Mouse (Mus musculus) cerebellum, postnatal 25 days (tissue): ENCODE data around the gene Hdgfl2.
A peak's percentile ranks its signal among the peaks of the same experiment; 100 is the strongest.
"Not testable (repeated sequence)": the region's sequence is repeated elsewhere in the genome, so short reads cannot be mapped to it uniquely, and the experiment has no call there.

Source experiments
- DNase-seq, 2 experiments: peaks; one replicate each; pipeline ENCODE4 v3.0.0; 2021; ENCODE audit warnings: mixed read lengths in 2 of 2

Gene Hdgfl2

GRCm38 (mm10) chr17:56062081-56062480, 17.4 kb upstream of the Hdgfl2 start:
- DNase-seq, result no peak

GRCm38 (mm10) chr17:56065715-56066114, 13.7 kb upstream of the Hdgfl2 start:
- DNase-seq, result not testable (repeated sequence)

GRCm38 (mm10) chr17:56066451-56066850, 13.0 kb upstream of the Hdgfl2 start:
- DNase-seq, result no peak

- DNase-seq, result no peak
These were observed 10.4 kb upstream of the Hdgfl2 start for GRCm38 (mm10) chr17:56069066-56069465.

- no peak for DNase-seq
These were observed 8.3 kb upstream of the Hdgfl2 start for GRCm38 (mm10) chr17:56071126-56071525.

GRCm38 (mm10) chr17:56072243-56072642, 7.2 kb upstream of the Hdgfl2 start:
- no peak for DNase-seq

GRCm38 (mm10) chr17:56074097-56074826, 5.2 kb upstream of the Hdgfl2 start:
- peak in 1 of 2 experiments; percentile 84 for DNase-seq

GRCm38 (mm10) chr17:56074827-56075208, 4.6 kb upstream of the Hdgfl2 start, which contains the start of gene Ubxn6:
Gene Ubxn6 (minus strand): TSS chr17:56075028.
- peak; percentile 97 to 99 for DNase-seq

- DNase-seq, result no peak
These were observed 1.9 kb upstream of the Hdgfl2 start for GRCm38 (mm10) chr17:56077523-56077922.

GRCm38 (mm10) chr17:56078361-56078760, 1.1 kb upstream of the Hdgfl2 start:
- peak in 1 of 2 experiments; percentile 38 for DNase-seq

GRCm38 (mm10) chr17:56079921-56080320, 487 bp downstream of the Hdgfl2 start:
- DNase-seq, result peak in 1 of 2 experiments; percentile 29

- peak in 1 of 2 experiments; percentile 52 for DNase-seq
These were observed 1.5 kb downstream of the Hdgfl2 start for GRCm38 (mm10) chr17:56080781-56081585.

- DNase-seq, result no peak
These were observed 12.9 kb downstream of the Hdgfl2 start for GRCm38 (mm10) chr17:56092312-56092711.

GRCm38 (mm10) chr17:56092794-56093193, 13.4 kb downstream of the Hdgfl2 start:
- DNase-seq, result no peak

- no peak for DNase-seq
These were observed 17.4 kb downstream of the Hdgfl2 start for GRCm38 (mm10) chr17:56096883-56097282.

- no peak for DNase-seq
These were observed 18.7 kb downstream of the Hdgfl2 start for GRCm38 (mm10) chr17:56098180-56098579.

- no peak for DNase-seq
These were observed 19.5 kb downstream of the Hdgfl2 start for GRCm38 (mm10) chr17:56098711-56099572.

- no peak for DNase-seq
These were observed 21.4 kb downstream of the Hdgfl2 start for GRCm38 (mm10) chr17:56100811-56101210.

GRCm38 (mm10) chr17:56102158-56102557, 22.7 kb downstream of the Hdgfl2 start:
- no peak for DNase-seq

- no peak for DNase-seq
These were observed 23.5 kb downstream of the Hdgfl2 start for GRCm38 (mm10) chr17:56102927-56103326.

- DNase-seq, result no peak
These were observed 24.2 kb downstream of the Hdgfl2 start for GRCm38 (mm10) chr17:56103465-56104285.

- not testable (repeated sequence) for DNase-seq
These were observed 25.4 kb downstream of the Hdgfl2 start for GRCm38 (mm10) chr17:56104821-56105220.
